27 mouse cellular contexts compared by ENCODE assay signal in the genomic region with DNA sequence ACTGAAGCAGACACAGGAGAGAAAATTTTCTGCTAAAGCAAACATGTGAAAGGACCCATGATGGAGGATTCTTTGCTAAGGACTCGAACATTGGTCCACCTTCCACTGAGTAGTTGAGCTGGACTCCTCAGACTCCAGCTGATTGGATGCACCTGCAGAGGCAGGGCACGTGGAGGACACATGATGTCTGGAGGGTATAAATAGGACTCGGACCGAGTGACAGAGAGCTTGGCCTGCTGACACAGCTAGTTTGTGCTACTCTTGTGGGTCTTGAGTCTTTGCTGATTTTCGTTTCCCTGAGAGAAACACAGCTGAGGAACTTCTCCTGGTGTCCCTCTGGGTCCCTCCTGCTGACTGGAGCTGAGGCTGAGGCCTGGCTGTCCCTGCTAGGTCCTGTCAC. TPM values are rescaled to one million over a fixed set of nuclear protein-coding genes. Genes with fewer than 3 reads are reported as not detected.
"Had no signal": no experiment of that assay in that cellular context is flagged by ENCODE, and none has a peak within 500 bp of the region (broad histone marks: within the 10 kb centered on the region; RNA-seq: fewer than 3 reads in every experiment).

No protein-coding gene starts in this region.

- H3K27ac ChIP-seq: gastrocnemius, adult 2 months; heart, adult 2 months; heart, embryonic 10.5 days; hindbrain, embryonic 10.5 days; hindbrain, embryonic 12.5 days; hindbrain, embryonic 14.5 days; intestine, embryonic 15.5 days; left cerebral cortex, adult 2 months; limb, embryonic 10.5 days; limb, embryonic 12.5 days; liver, embryonic 13.5 days; liver, embryonic 15.5 days had no signal

- H3K9me3 ChIP-seq: heart, embryonic 10.5 days; hindbrain, embryonic 10.5 days; hindbrain, embryonic 12.5 days; intestine, embryonic 15.5 days; limb, embryonic 10.5 days; limb, embryonic 12.5 days; liver, embryonic 13.5 days; liver, embryonic 15.5 days had no signal

- H3K4me1 ChIP-seq: heart, embryonic 10.5 days; hindbrain, embryonic 10.5 days; hindbrain, embryonic 12.5 days; intestine, embryonic 15.5 days; limb, embryonic 10.5 days; limb, embryonic 12.5 days; liver, embryonic 13.5 days; liver, embryonic 15.5 days had no signal

- H3K9ac ChIP-seq: heart, embryonic 12.5 days; hindbrain, embryonic 12.5 days; hindbrain, embryonic 14.5 days; intestine, embryonic 15.5 days; limb, embryonic 12.5 days; liver, embryonic 13.5 days; liver, embryonic 15.5 days had no signal

- ATAC-seq: forebrain, embryonic 16.5 days; hindbrain, embryonic 16.5 days; inflammation-experienced regulatory T-cells, adult 6 months; intestine, embryonic 15.5 days; intestine, postnatal 0 days had no signal

- DNase-seq: gastrocnemius, adult 2 months; gastrocnemius, postnatal 10 days; gastrocnemius, postnatal 25 days; heart, adult 2 months; heart, postnatal 14 days; heart, postnatal 4 days; kidney, adult 18-20 months; kidney, adult 8-10 months; kidney, postnatal 10 days; kidney, postnatal 4 days; liver; liver, embryonic 13.5 days had no signal

- H3K4me3 ChIP-seq: gastrocnemius, adult 2 months; heart, adult 2 months; heart, embryonic 10.5 days; heart, embryonic 12.5 days; hindbrain, embryonic 10.5 days; hindbrain, embryonic 12.5 days; intestine, embryonic 15.5 days; left cerebral cortex, adult 2 months; limb, embryonic 10.5 days; limb, embryonic 12.5 days; liver, embryonic 13.5 days; liver, embryonic 15.5 days had no signal

- H3K27me3 ChIP-seq: heart, embryonic 12.5 days; hindbrain, embryonic 12.5 days; intestine, embryonic 15.5 days; limb, embryonic 12.5 days; liver, embryonic 13.5 days; liver, embryonic 15.5 days had no signal

- H3K4me2 ChIP-seq: heart, embryonic 12.5 days; hindbrain, embryonic 12.5 days; hindbrain, embryonic 14.5 days; intestine, embryonic 15.5 days; limb, embryonic 12.5 days; liver, embryonic 11.5 days; liver, embryonic 13.5 days; liver, embryonic 15.5 days had no signal

RNA-seq across cellular contexts. Expression of gene Pak6, which starts 16.4 kb away (rescaled TPM):
- total RNA-seq: gastrocnemius, adult 2 months had no signal

RNA-seq across cellular contexts. Expression of gene Ankrd63, which starts 57.1 kb away (rescaled TPM):
- total RNA-seq: gastrocnemius, postnatal 25 days had no signal
- polyA plus RNA-seq: hindbrain, embryonic 10.5 days; hindbrain, embryonic 12.5 days; hindbrain, embryonic 14.5 days; inflammation-experienced regulatory T-cells, adult 6 months; limb, embryonic 10.5 days; limb, embryonic 12.5 days; liver, embryonic 11.5 days; liver, embryonic 13.5 days had no signal
